Mouse (Mus musculus) urinary bladder, postnatal 10 days (tissue): Measurements from ENCODE around the gene Kazn.

Source experiments
- DNase-seq: peaks from one replicate; pipeline ENCODE4 v3.0.0; 2022; ENCODE audit warnings: low spot score

Kazn gene

GRCm38 (mm10) chr4:142193151-142193578, 46.0 kb downstream of the Kazn start:
- DNase-seq, result no peak

GRCm38 (mm10) chr4:142189960-142190359, 49.2 kb downstream of the Kazn start:
- no peak for DNase-seq

- DNase-seq, result no peak
Observed at GRCm38 (mm10) chr4:142188501-142188900, 50.7 kb downstream of the Kazn start.

- DNase-seq, result no peak
Observed at GRCm38 (mm10) chr4:142186155-142186554, 53.0 kb downstream of the Kazn start.

- DNase-seq, result no peak
Observed at GRCm38 (mm10) chr4:142185533-142185900, 53.7 kb downstream of the Kazn start.

GRCm38 (mm10) chr4:142184852-142185532, 54.2 kb downstream of the Kazn start:
- DNase-seq, result no peak

GRCm38 (mm10) chr4:142183591-142183990, 55.6 kb downstream of the Kazn start:
- DNase-seq, result no peak

GRCm38 (mm10) chr4:142183015-142183414, 56.2 kb downstream of the Kazn start:
- no peak for DNase-seq

- no peak for DNase-seq
Observed at GRCm38 (mm10) chr4:142181646-142182045, 57.6 kb downstream of the Kazn start.

- DNase-seq, result no peak
Observed at GRCm38 (mm10) chr4:142180874-142181273, 58.3 kb downstream of the Kazn start.

- DNase-seq, result no peak
Observed at GRCm38 (mm10) chr4:142180289-142180688, 58.9 kb downstream of the Kazn start.

GRCm38 (mm10) chr4:142179531-142179930, 59.7 kb downstream of the Kazn start:
- DNase-seq, result no peak

GRCm38 (mm10) chr4:142176732-142177131, 62.5 kb downstream of the Kazn start:
- DNase-seq, result no peak

- no peak for DNase-seq
Observed at GRCm38 (mm10) chr4:142173981-142174485, 65.2 kb downstream of the Kazn start.

- DNase-seq, result no peak
Observed at GRCm38 (mm10) chr4:142172942-142173341, 66.3 kb downstream of the Kazn start.

GRCm38 (mm10) chr4:142171788-142172497, 67.3 kb downstream of the Kazn start:
- no peak for DNase-seq

- no peak for DNase-seq
Observed at GRCm38 (mm10) chr4:142170882-142171768, 68.1 kb downstream of the Kazn start.

- DNase-seq, result no peak
Observed at GRCm38 (mm10) chr4:142169636-142170035, 69.6 kb downstream of the Kazn start.

- DNase-seq, result no peak
Observed at GRCm38 (mm10) chr4:142168352-142168751, 70.8 kb downstream of the Kazn start.

GRCm38 (mm10) chr4:142165835-142166701, 73.1 kb downstream of the Kazn start:
- no peak for DNase-seq

- no peak for DNase-seq
Observed at GRCm38 (mm10) chr4:142165363-142165762, 73.8 kb downstream of the Kazn start.
